Mouse (Mus musculus) adrenal gland, adult 8-10 months (tissue): ENCODE measurements around the gene Naa35. TPM values are rescaled to one million over a fixed set of nuclear protein-coding genes. Genes with fewer than 3 reads are reported as not detected.

Source experiments
- DNase-seq: peaks from one replicate; pipeline ENCODE4 v3.0.0; 2022
- total RNA-seq, 4 experiments: library from RNA; stranded (reverse); gene quantifications; 2 replicates each; pipeline ENCODE4 v1.2.4; 2022

Gene Naa35
- 10 to 100 TPM; 58.4 to 99.0 (median 93.4) TPM for total RNA-seq

DNA sequence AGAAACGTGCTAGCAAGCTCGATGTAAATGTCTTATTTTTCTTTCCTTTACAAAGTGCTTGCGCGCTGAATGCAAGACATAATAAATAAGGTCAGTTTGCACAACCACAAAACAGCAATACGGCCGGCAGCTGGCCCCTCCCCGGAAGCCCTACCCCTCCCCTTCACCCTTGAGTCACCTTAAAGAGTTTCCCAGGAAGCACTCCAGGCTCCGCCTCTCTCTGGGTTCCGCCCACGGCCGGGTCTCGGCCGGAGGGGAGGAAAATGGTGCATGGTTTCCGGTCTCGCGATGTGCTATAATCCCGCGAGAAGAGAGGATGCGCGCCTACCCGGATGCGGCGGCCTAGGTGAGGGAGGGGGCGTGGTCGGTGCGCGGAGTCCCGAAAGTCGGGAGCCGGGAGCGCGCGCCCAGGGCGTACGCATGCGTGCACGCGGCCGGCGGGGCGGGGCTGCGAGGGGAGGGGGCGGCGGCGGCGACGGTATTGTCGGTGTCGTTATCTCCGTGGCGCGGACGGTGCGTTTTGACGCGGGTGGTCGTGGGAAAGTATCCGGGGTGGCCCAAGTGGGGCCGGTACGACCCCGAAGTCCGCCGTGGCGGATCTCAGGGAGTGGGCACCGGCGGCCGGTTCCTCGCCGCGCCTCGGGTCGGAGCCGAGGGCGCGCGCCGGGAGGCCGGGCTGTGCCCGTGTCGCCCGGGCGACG is at the start of gene Naa35, which contains the start of gene Agtpbp1:
Naa35 (plus strand) TSS at position 313 of the 701 bp plus-strand sequence.
Agtpbp1 (minus strand) TSS at position 281 of the 701 bp plus-strand sequence.
- DNase-seq, result peak; percentile 99

DNA sequence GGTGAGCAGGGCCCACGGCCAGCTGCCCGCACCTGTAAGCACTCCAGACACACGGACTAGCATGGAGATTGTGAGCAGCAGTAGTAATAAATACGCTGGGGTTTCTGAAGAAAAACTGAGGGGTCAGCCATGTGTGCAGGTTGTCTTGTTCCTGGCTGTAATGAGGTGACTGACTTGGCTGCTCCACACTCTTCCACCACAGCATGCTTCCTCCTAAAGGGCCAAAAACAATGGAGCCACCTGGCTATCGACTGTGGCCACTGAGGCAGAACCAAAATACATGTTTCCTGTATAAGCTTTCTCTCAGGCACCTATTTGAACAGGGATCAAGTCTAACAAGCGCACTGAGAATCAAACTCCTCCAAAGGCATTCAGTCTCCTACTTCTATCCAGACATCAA is 49.3 kb upstream of the Naa35 start:
- no peak for DNase-seq

DNA sequence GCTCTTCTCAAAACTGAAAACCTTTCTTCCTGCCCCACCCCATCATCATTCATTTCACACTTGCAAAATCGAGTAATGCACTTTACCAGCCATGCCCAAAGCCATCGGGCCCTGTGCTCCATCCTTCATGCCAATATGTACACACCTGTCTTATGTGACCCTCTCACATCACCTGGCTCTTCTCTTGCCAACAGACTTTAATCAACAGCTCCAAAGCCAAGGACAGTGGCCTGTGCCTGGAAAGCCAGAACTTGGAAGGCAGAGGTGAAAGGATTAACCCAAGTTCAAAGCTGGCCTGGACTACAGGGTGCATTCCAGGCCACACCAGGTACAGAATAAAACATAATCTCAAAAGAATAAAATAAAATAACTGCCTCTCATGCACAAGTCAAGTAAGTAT is 48.4 kb upstream of the Naa35 start:
- DNase-seq, result no peak

DNA sequence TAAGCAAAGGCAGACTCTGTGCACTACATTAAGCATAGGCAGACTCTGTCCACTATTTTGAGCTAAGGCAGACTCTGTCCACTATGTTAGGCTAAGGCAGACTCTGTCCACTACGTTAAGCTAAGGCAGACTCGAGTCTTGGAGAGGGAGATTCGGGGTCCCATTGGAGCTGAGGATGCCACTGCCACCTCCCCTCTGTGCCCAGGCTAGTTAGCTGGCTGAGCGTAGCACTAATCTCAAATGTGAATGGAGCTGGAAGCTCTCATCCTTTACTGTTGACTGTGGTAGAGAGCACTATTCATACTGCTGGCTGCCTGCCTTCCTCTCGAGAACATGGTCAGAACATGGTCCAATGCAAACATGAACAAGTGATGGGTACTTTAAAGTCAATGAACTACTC is 46.4 kb upstream of the Naa35 start:
- no peak for DNase-seq

DNA sequence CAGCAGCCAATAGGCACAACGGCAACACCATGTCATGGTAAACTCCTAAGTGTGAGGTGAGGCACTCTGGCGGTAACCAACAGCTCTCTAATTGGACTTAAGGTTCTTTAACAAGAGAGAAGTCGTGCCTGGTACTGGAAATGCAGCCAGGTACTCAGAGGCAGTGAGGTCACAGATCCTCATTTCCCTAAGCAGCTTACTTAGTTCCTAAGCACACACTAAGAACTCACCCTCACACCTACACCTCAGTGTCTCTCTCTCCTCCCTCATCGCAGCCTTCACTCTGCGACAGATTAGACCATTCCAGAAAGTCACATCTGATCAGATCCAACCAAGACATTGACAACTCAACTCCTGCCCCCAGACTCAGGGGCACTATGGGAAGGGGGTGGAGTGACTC is 45.0 kb upstream of the Naa35 start:
- DNase-seq, result no peak

DNA sequence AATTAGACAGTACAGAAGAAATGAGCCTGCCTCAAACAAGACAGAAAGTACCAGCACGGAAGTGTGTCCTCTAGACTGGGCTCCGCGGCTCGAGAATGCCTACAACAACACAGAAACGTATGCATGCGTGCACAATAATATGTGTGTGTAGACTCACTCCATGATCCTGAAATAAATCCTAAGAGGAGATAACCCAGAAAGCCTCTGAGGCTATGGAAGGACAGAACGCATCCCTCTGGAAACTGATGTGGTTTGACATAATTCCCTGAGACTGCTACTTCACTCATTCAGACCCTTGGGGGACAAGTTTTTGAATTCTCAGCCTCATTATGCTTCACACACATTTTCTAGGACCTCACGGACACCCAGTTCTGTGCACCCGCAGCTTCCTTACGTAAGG is 42.6 kb upstream of the Naa35 start:
- no peak for DNase-seq

DNA sequence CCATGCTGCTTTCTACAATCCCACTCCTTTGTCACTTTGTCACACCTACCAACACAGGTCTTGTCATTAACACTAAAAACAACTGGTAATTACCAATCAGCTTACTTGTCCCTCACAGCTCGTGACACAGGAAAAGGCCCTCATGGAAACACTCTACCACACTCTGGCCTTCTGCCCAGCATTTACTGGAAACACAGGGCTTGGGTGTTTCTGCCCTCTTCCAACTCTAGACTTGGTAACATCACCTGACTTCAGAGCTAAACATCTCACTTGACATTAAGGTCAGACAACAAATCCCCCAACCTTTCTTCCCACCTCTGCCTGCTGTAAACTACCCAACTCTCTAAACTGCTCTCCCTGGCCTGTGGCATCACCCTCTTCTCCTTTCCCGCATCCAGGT is 38.0 kb upstream of the Naa35 start:
- DNase-seq, result no peak

DNA sequence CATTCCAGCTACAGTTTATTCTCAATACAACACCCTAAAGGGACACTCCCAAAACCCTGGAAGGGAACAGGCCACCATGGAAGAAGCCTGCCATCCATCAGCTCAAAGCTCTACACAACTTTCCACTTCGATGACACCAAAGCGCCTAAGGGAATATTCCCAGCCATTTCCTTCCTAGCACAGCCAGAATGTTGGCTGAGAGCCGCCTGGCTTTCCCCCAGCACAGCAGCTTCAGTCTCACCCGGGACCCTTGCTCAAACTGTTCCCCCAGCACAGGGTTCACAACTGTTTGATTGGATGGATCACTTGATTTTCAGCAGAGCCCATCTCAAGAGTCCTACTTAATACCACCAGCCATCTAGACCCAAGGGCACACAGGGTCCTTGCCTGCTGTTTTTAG is 37.3 kb upstream of the Naa35 start:
- no peak for DNase-seq

DNA sequence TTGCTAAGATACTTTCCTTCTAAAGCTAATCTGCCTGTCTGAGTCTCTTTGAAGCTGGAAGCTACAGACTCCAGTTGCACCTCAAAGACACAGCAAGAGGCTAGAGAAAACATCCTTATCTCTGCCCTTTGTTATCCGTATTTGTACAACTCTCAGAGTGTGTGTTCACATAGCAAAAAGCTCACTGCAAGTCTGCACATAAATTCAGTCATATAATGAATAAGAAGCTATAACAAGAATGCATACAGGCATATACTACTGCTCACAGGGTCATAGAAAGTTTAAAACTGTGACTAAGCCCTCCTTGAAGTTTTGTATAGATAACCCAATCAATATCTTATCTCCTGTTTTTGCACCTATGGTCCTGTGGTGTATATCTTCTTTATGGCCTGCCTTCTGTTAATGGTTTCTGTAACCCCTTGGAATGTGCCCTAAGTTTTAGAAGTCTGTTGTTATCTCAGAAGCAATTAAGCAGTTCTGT is 35.7 kb upstream of the Naa35 start:
- no peak for DNase-seq

DNA sequence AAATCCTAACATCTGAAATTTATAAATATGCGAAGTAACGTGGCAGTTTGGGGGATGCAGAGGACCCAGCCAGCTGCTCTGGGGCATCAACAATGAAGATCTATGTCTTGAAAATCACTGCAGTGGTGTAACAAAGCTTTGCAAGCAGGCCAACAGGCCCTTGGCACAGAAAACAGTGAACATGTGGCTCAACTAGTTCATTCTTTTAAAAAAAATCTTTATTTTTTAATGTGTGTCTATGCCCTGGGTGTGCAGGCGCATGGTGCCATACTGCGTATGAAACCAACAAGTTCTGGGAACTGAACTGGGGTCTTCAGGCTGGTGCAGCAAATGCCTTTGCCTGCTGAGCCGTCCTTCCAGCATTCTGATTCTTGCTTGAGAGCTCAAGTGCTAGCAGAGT is 32.8 kb upstream of the Naa35 start:
- DNase-seq, result no peak

DNA sequence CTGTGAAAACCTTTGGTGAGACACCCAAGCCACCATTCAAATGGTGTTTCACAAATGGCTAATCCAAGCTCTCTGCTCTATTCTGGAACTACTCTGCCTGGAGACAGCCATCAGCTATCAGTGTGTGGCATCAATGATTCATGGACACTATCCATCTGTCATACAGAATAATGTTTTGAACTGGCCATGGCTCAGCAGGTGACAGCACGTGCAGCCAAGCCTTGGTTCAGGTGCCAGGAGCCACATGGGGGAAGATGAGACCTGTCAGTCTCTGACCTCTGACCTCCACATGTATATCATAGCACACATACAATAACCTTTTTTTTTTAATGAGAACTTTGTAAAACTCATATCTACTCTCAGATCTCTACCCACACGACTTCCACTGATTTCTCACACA is 32.3 kb upstream of the Naa35 start:
- DNase-seq, result no peak

DNA sequence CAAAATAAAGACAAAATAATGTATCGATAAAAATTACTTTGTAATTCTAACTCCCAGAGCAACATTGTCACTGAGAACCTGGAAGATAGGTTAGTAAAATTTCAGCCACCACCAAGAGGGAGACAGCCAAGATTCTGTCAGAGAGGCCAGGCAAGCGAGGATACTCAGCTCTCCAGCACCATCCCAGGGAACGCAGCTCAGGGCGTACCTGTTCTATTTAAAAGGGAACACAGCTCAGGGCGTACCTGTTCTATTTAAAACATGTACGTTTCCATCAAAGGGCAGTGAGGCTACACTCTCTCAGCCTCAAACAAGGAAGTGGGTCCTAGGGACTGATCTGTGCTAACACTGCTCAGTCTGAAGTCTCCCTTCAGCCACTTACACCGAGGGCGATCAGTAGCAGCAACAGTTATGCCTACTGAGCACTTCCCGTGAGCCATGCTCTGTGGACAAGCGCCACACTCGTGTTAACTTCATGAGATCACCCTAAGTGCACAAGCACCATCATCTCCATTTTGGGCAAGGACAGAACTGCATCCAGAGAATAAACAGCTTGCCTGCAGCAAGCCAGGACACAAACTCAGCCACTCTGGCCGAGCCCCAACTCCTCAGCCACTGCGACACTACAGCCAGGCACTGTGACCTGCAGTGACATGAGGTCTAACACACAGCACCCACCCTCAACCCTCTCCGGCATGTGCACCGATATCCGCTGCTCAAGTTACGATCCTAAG is 30.1 kb upstream of the Naa35 start:
- DNase-seq, result no peak

DNA sequence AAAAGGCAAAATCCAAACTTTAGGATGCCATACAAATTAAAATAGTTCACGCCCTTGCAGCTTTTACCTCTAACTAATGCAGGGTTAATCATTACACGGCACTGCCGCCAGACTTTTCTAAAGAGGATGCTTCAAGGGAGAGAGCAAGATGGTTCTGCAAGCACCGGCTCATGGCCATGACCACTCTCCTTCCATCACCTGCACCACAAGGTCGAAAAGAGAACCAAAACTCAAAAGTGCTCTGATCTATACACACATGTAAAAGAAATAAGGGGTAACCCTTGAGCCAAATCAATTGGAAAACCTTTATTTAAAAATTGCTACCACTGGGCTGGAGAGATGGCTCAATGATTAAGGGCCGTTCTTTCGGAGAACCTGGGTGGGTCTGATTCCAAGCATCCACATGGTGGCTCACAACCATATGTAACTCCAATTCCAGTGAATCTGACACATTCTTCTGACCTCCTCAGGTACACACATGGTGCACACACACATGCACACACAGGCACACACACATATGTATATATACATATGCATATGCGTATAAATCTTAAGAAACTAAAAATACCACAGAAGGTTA is 29.4 kb upstream of the Naa35 start:
- DNase-seq, result no peak

DNA sequence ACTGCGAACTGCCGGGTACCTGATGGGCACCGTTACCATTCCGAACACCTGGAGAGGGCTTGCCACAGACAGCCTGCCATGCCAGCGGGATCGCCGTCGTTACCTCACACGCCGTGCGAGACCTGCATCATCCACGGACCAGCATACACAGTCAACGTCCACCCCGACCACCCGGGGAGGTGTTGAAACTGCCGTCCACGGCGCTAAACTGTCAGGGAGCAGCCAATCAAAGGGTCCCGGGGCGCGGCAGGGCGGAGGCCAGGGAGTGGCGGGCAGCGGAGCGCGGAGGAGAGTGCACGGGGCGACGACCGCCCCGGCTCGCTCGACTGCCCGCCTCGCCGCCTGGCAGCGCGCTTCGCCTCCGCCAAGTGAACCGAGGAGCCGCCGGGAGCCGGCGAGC is 28.4 kb upstream of the Naa35 start:
- peak; percentile 49 for DNase-seq

DNA sequence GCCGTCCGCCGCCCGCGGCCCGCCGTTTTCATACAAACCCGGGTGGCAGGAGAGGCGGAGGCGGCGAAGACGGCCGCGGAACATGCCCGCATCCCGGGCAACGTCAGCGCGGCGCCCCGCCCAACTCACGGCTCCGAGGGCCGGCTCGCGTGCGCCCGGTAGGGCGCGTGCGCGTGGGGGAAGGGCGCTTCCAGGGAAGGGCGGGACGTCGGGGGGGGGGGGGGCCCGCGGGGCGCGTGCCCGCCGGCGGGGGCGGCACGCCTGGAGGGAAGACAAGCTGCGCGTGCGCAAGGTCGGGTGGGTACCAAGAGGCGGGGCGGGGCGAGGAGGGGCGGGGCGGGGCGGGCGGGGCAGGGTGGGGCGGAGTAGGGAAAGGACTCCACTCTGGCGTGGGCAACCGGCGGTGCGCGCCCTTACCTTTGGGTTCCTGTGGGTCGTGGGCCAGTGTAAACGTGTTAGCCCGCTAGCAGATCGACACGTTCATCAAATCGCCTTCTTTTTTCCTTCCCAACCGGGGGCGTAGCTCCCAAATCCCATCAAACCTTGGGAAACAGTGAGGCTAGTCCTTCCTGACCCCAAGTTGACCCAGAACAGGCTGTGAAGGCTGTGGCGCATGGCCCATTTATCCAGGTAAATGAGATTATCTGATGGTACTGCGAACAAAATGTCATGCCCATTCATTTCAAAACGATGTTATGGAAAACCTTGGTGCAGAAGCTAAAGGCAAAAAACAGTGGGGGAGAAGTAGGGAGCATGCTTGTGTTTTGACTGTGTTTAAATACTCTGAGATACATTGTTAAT is 27.7 kb upstream of the Naa35 start:
- DNase-seq, result peak; percentile 81

DNA sequence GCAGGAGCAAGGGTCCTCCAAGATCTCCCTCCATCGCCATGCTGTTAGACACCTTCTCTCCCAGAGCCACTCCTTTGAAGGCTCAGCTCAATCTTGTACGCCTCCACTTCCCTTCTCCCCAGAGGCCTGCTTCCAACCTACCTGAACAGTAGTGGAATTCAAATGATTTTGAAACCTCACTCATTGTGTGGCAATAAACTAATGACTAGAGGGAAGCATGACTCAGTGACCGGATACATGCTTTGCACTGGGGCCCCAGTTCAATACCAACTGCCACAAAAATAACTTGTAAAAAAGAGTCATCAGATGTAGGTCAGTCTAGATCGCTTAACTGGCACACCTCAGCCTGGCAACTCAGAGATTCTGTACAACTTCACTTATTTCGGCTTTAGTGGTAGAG is 26.3 kb upstream of the Naa35 start:
- DNase-seq, result no peak

DNA sequence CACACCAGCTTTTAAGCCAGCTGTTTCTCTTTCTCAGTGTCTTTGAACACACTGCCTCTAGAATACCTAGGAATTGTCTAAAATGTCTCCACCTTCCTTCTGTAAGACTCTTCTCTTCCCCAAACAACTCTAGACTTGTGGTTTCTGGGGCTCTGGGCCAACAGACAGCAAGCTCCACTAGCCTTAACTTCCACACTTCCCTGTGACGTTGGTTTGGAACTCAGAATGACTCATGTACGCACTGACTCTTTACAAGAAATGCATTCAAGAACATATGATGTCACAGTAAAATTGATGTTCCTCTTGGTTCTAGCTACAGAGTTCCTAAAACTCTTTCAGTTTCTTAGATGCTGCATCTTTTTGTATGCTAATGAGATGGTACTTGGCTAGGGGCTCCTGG is 22.6 kb upstream of the Naa35 start:
- no peak for DNase-seq

DNA sequence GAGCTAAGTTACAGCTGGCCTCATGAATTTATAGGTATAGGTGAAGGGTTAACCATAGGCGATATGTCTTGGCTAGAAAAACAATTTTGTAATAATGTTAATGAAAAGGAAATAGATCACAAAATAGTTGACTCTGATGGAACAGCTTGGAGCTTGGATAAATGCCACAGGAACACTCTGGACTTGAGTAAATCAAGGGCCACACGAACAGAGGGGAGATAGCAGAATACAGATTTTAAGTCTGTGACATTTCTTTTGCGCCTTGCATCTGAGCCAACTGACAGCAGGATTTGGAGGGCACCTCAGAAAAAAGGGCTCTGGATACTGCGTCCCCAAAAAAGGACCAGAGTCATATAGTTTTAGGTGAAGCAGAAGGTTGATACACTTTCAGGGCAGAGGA is 20.6 kb upstream of the Naa35 start:
- DNase-seq, result no peak

DNA sequence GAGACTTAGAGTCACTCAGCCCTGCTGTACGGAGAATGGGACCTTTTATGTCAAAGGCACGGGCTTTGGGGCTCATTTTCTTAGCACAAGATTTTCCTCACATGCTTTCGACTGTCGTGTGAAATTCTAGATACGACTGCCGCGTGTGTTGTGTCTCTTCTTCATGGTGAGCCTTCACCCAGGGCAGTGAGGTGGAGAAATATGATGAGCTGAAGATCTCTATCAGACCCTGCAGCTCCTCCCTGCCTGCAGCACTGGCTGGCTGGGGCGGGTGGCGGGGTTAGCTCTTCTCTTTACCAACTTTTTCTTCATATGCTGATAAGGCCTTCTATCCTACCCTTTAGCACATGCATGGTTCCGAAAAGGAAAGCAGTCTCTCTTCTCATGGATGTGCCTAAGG is 20.1 kb upstream of the Naa35 start:
- no peak for DNase-seq

DNA sequence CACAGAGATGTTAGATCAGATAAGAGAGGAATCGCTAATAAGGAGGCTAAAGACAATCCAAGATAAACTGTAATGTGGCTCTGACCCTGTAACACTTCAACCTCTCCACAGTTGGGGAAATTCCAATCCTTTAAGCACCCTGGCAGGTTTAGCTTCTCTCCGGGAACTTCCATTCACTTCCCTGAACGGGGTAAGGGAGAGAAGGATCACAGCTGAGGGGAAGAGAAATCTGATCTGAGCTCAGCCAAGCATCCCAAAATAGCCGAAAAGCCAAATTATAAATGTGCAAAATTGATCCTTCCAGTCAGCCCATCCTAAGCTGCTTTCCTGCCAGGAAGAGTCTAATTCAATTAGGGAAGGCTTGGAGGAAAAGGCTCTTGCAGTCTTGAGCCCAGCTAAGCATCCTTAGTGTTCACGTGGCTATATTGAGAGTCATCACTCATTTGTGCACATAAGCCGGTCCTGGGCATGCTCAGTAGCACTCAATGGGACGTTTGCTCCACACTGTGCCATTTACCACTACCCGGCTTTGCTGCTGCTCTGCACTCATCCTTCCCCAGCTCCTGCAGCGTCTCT is 19.0 kb upstream of the Naa35 start:
- no peak for DNase-seq

DNA sequence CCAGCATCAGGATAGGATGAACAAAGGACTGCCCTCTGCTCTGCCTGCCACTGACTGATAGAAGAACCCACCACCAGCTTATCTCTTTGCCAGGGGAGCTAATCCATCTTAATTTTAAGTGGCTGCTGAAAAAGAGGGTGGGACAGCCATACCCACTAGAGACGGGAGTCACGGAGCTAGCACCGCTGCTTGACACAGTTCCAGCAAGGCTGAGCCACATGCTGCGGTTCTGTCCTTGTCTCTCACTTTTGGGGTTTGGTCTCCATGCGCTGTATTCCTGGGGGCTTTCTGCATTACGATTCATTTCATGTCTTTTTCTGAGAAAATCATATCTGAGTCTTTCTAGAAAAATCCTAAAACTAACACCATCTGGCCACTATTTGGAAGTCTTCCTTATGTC is 14.0 kb upstream of the Naa35 start:
- no peak for DNase-seq

DNA sequence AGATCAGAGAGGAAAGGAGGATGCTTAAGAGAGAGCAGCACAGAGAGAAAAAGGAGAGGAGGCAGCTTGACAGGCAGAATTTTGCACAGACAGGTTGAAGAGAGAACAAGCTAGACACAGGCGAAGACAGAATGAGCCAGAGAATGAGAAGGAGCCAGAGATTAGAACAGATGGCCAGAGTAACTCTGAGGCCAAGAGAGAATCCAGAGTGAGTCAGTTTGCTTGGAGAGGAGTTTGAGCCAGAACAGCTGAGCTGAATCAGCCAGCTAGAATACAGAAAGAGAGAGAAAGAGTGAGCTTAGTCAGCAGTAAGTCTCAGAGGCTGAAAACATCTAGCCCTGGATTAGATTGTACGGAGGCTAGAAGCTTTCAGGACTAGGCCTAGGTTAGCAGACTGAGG is 12.5 kb upstream of the Naa35 start:
- no peak for DNase-seq

DNA sequence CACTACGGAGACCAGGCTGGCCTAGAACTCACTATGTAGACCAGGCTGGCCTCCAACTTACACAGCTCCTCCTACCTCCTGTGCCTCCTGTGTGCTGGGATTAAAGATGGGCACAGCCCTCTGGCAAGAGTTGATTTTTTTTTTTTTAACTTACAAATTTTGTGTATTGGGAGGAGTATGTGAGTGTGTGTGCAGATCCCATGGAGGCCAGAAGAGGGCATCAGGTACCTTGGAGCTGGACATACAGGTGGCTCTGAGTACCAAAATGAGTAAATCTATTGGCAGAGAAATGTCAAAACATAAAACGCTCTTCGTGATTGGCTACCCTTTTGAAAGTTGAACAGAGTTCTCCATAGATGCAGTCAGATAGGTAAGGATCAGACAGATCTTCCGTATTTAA is 4.1 kb upstream of the Naa35 start:
- DNase-seq, result no peak
